Mouse (Mus musculus): ENCODE data around the gene Fbxw28.
"Not testable (repeated sequence)": the region's sequence is repeated elsewhere in the genome, so short reads cannot be mapped to it uniquely, and the experiment has no call there.

Fbxw28 gene

GRCm38 (mm10) chr9:109339559-109339958, at the start of gene Fbxw28:
TSS of gene Fbxw28 (minus strand) at chr9:109339659.
- DNase-seq = not testable (repeated sequence)

- DNase-seq = not testable (repeated sequence)
Observed at GRCm38 (mm10) chr9:109287576-109287975, 51.9 kb downstream of the Fbxw28 start, which contains the start of gene Fbxw14. TSS of gene Fbxw14 (minus strand) at chr9:109287676.

Data from kidney, adult 9 months (tissue).